Mouse (Mus musculus) MEL (cell line): Measurements from ENCODE around the gene Cabp2. TPM values are rescaled to one million over a fixed set of nuclear protein-coding genes. Genes with fewer than 3 reads are reported as not detected.

Experiments
- DNase-seq: peaks from one replicate; pipeline ENCODE4 v3.0.0; 2011; ENCODE audit warnings: low read depth, low spot score
- H3K27ac ChIP-seq: 2 replicates; pipeline ENCODE4 v1.5.1; 2012; ENCODE audit warnings: low read depth, mild to moderate bottlenecking, control low read depth, low read length, moderate library complexity; ENCODE audit not compliant: control insufficient read depth
- H3K27me3 ChIP-seq, 2 experiments: fragments of 150-350 bp in 1 of 2; sonication (generic) in 1 of 2; 2 replicates each; pipeline ENCODE4 v1.6.1; 2012; ENCODE audit warnings: low read length in 2 of 2, mild to moderate bottlenecking in 2 of 2, improper control_type of control experiment in 1 of 2, moderate library complexity in 1 of 2; ENCODE audit not compliant: insufficient read depth in 2 of 2, control insufficient read depth in 1 of 2
- H3K36me3 ChIP-seq, 2 experiments: 2 replicates each; pipeline ENCODE4 v1.6.1; 2012 to 2014; ENCODE audit warnings: low read length in 2 of 2, improper control_type of control experiment in 1 of 2, inconsistent platforms in 1 of 2, mild to moderate bottlenecking in 1 of 2; ENCODE audit not compliant: insufficient read depth in 2 of 2, control insufficient read depth in 1 of 2
- H3K4me1 ChIP-seq, 2 experiments: fragments of 150-350 bp in 1 of 2; sonication (generic) in 1 of 2; 2 replicates each; pipeline ENCODE4 v1.6.1; 2012; ENCODE audit warnings: low read length in 2 of 2, improper control_type of control experiment in 1 of 2, mild to moderate bottlenecking in 1 of 2; ENCODE audit not compliant: insufficient read depth in 2 of 2, control insufficient read depth in 1 of 2
- H3K4me3 ChIP-seq, 2 experiments: fragments of 150-350 bp in 1 of 2; sonication (generic) in 1 of 2; 2 replicates each; pipeline ENCODE4 v1.5.1; 2012; ENCODE audit warnings: low read depth in 2 of 2, low read length in 2 of 2, mild to moderate bottlenecking in 2 of 2, moderate library complexity in 2 of 2, control low read depth in 1 of 2, improper control_type of control experiment in 1 of 2; ENCODE audit not compliant: control insufficient read depth in 1 of 2, insufficient read depth in 1 of 2
- H3K79me2 ChIP-seq: 2 replicates; pipeline ENCODE4 v1.6.1; 2012; ENCODE audit warnings: mild to moderate bottlenecking, low read length, moderate library complexity; ENCODE audit not compliant: control insufficient read depth, poor library complexity, insufficient read depth
- H3K9ac ChIP-seq: 2 replicates; pipeline ENCODE4 v1.6.1; 2012; ENCODE audit warnings: low read depth, mild to moderate bottlenecking, control low read depth, low read length, moderate library complexity; ENCODE audit not compliant: control insufficient read depth, poor library complexity, severe bottlenecking
- H3K9me3 ChIP-seq: fragments of 150-350 bp; sonication (generic); replicated peaks from 2 replicates; pipeline ENCODE4 v1.6.1; 2012; ENCODE audit warnings: mild to moderate bottlenecking, low read length, improper control_type of control experiment, moderate library complexity; ENCODE audit not compliant: insufficient read depth
- CHD1 ChIP-seq: IDR thresholded peaks from 2 replicates; pipeline ENCODE4 v1.6.1; 2012; ENCODE audit warnings: low read depth, mild to moderate bottlenecking, inconsistent platforms, low read length, improper control_type of control experiment
- CHD2 ChIP-seq: IDR thresholded peaks from 2 replicates; pipeline ENCODE4 v1.6.1; 2011; ENCODE audit warnings: low read length, improper control_type of control experiment
- JUND ChIP-seq: IDR thresholded peaks from 2 replicates; pipeline ENCODE4 v1.6.1; 2011; ENCODE audit warnings: low read depth, mild to moderate bottlenecking, improper control_type of control experiment, low read length
- MAX ChIP-seq: IDR thresholded peaks from 2 replicates; pipeline ENCODE4 v1.6.1; 2011; ENCODE audit warnings: low read length, improper control_type of control experiment
- MAZ ChIP-seq: IDR thresholded peaks from 2 replicates; pipeline ENCODE4 v1.6.1; 2012; ENCODE audit warnings: low read depth, mild to moderate bottlenecking, inconsistent platforms, low read length, improper control_type of control experiment
- MEF2A ChIP-seq: IDR thresholded peaks from 2 replicates; pipeline ENCODE4 v1.6.1; 2014; ENCODE audit warnings: low read depth, mild to moderate bottlenecking, inconsistent platforms, low read length, improper control_type of control experiment; ENCODE audit not compliant: poor library complexity, insufficient replicate concordance, severe bottlenecking; ENCODE audit errors: extremely low read depth
- POLR2A ChIP-seq, 2 experiments: IDR thresholded peaks; 2 replicates each; pipeline ENCODE4 v1.6.1; 2011 to 2012; ENCODE audit warnings: low read length in 2 of 2, mild to moderate bottlenecking in 2 of 2, control low read depth in 1 of 2, improper control_type of control experiment in 1 of 2, low read depth in 1 of 2, moderate library complexity in 1 of 2; ENCODE audit not compliant: control insufficient read depth in 1 of 2, insufficient read depth in 1 of 2, poor library complexity in 1 of 2
- POLR2AphosphoS2 ChIP-seq: IDR thresholded peaks from 2 replicates; pipeline ENCODE4 v1.6.1; 2011; ENCODE audit warnings: low read length, improper control_type of control experiment
- RAD21 ChIP-seq: IDR thresholded peaks from 2 replicates; pipeline ENCODE4 v1.6.1; 2011; ENCODE audit warnings: mild to moderate bottlenecking, low read depth, low read length, improper control_type of control experiment
- SIN3A ChIP-seq: IDR thresholded peaks from 2 replicates; pipeline ENCODE4 v1.6.1; 2012; ENCODE audit warnings: low read length, improper control_type of control experiment, inconsistent platforms
- TAL1 ChIP-seq: IDR thresholded peaks from 2 replicates; pipeline ENCODE4 v1.6.1; 2012; ENCODE audit warnings: mild to moderate bottlenecking, inconsistent platforms, low read length, moderate library complexity, mixed read lengths
- TCF12 ChIP-seq: IDR thresholded peaks from 2 replicates; pipeline ENCODE4 v1.6.1; 2014; ENCODE audit warnings: low read depth, mild to moderate bottlenecking, inconsistent platforms, low read length, improper control_type of control experiment, moderate library complexity
- UBTF ChIP-seq: IDR thresholded peaks from 2 replicates; pipeline ENCODE4 v1.6.1; 2012; ENCODE audit warnings: low read depth, mild to moderate bottlenecking, inconsistent platforms, low read length, improper control_type of control experiment, moderate library complexity, borderline replicate concordance; ENCODE audit not compliant: insufficient read depth
- USF1 ChIP-seq: IDR thresholded peaks from 2 replicates; pipeline ENCODE4 v1.6.1; 2014; ENCODE audit warnings: low read depth, mild to moderate bottlenecking, inconsistent platforms, low read length, improper control_type of control experiment, moderate library complexity
- polyA plus RNA-seq, 2 experiments: library from polyadenylated mRNA; stranded (reverse) in 1 of 2; unstranded in 1 of 2; fragments of >175 nt in 1 of 2; fragments of >200 nt in 1 of 2; gene quantifications; 2 replicates each; pipeline versions ENCODE4 v1.2.1 to v1.2.4; 2012; ENCODE audit warnings: low replicate concordance in 2 of 2, low read depth in 1 of 2; ENCODE audit not compliant: insufficient read length in 2 of 2, insufficient read depth in 1 of 2, missing spikeins in 1 of 2
- total RNA-seq: library from RNA; depleted of rRNA; stranded (reverse); fragments of 300-350 nt; gene quantifications from 2 replicates; pipeline ENCODE4 v1.2.3, GENCODE M21; 2012

Gene Cabp2
- total and polyA plus RNA-seq, 3 experiments, result 0.14 TPM; not detected in 2

DNA sequence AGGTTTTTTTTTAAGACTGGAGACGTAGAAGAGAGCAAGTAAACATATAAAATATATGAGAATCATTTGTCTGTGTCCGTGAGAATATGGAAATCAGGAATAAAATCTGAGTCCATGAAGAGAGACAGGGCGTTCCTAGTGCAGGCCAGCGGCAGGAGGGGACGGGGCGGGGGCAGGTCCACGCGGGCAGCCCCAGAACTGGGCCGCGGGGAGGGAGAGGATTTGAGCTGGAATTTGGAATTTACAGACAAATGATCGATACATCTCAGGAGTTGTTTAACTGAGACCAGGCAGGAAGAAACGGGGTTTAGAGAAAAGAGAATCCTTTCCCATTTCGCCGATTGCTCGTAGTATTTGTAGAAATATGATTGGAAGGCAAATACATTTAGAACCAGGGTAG lies 11.1 kb upstream of the Cabp2 start:
- no peak overlapping the region for H3K9ac ChIP-seq
- H3K79me2 ChIP-seq, result no peaks in the 10 kb centered on the region
- TF ChIP-seq USF1 (no peak), MAX (no peak), MAZ (no peak), SIN3A (no peak)
- no peak for DNase-seq
- no peak overlapping the region for H3K27ac ChIP-seq
- H3K36me3 ChIP-seq, result no peaks in the 10 kb centered on the region
- no peak overlapping the region for H3K4me3 ChIP-seq
- H3K27me3 ChIP-seq, result peaks cover 7 to 9% of the 10 kb centered on the region in 2 experiments
- H3K4me1 ChIP-seq, result no peaks in the 10 kb centered on the region
- no peaks in the 10 kb centered on the region for H3K9me3 ChIP-seq

DNA sequence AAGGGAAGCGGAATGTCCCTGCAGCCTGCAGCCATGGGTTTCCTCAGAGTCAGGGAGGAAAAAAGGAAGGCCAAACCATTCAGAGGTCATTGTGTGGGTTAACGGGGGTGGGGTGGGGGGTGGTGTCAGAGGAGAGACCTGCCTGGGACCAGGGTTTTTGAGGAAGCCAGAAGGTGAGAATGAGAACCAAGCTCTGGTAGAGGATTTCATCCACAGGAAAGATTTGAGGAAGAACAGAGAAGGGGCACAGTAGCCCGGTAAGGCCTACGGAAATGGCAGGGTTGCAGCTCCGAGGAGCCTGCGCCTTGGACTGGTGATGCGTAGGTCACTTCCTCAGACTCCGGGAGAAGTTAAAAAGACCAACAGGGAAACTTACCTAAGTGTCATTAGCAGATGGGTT lies 10.6 kb upstream of the Cabp2 start:
- H3K36me3 ChIP-seq, result no peaks in the 10 kb centered on the region
- no peak for DNase-seq
- H3K9me3 ChIP-seq, result no peaks in the 10 kb centered on the region
- H3K27ac ChIP-seq, result no peak overlapping the region
- no peaks in the 10 kb centered on the region for H3K4me1 ChIP-seq
- H3K79me2 ChIP-seq, result no peaks in the 10 kb centered on the region
- H3K27me3 ChIP-seq, result peaks cover 9% of the 10 kb centered on the region in 2 experiments
- no peak overlapping the region for H3K4me3 ChIP-seq
- no peak overlapping the region for H3K9ac ChIP-seq
- TF ChIP-seq RAD21 (no peak), POLR2A (IDR thresholded peaks at IDR 0.05; ENCODE audit: control insufficient read depth in 1 of 2, insufficient read depth in 1 of 2, low read depth in 1 of 2, low read length in 2 of 2, poor library complexity in 1 of 2) (no peak), TAL1 (no peak), MEF2A (no peak), JUND (no peak), UBTF (no peak)

DNA sequence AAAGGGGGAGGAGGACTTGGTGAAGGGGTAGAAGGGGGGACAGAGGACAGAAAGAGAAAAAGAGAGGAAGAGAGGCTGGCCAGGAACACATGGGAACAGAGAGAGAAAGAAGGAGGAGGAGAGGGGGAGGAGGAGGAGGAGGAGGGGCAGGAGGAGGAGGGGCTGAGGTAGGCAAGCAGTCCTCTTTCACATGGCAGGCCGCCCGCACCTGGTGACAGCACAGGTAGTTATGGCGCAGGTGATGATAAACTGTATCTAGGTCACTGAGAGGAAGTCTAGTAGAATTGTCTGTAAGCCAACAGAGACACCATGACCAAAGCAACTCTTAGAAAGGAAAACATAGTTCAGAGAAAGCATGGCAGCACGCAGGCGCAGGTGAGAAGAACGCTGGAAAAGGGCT lies 10.0 kb upstream of the Cabp2 start:
- Histone ChIP-seq H3K36me3 (no peaks in the 10 kb centered on the region), H3K79me2 (no peaks in the 10 kb centered on the region), H3K9me3 (no peaks in the 10 kb centered on the region), H3K27me3 (peaks cover 9% of the 10 kb centered on the region in 2 experiments), H3K4me1 (no peaks in the 10 kb centered on the region), H3K9ac (no peak overlapping the region), H3K4me3 (no peak overlapping the region), H3K27ac (no peak overlapping the region)
- TF ChIP-seq TCF12 (no peak), USF1 (no peak), CHD2 (no peak), CHD1 (no peak), POLR2AphosphoS2 (no peak), RAD21 (no peak)
- DNase-seq, result no peak
